Mouse (Mus musculus) left cerebral cortex, adult 9 months (tissue): ENCODE data around the gene Chaf1a.
"Not testable (repeated sequence)": the region's sequence is repeated elsewhere in the genome, so short reads cannot be mapped to it uniquely, and the experiment has no call there.

Experiments
- DNase-seq, 2 experiments: peaks; one replicate each; pipeline ENCODE4 v3.0.0; 2022; ENCODE audit warnings: low spot score in 2 of 2

Chaf1a gene

GRCm38 (mm10) chr17:56092312-56092711, 52.1 kb downstream of the Chaf1a start:
- DNase-seq, result no peak

GRCm38 (mm10) chr17:56092794-56093193, 52.6 kb downstream of the Chaf1a start:
- no peak for DNase-seq

GRCm38 (mm10) chr17:56096883-56097282, 56.6 kb downstream of the Chaf1a start:
- no peak for DNase-seq

- no peak for DNase-seq
Measured at GRCm38 (mm10) chr17:56098180-56098579, 57.9 kb downstream of the Chaf1a start.

GRCm38 (mm10) chr17:56098711-56099572, 58.7 kb downstream of the Chaf1a start:
- DNase-seq, result no peak

- DNase-seq, result no peak
Measured at GRCm38 (mm10) chr17:56100811-56101210, 60.6 kb downstream of the Chaf1a start.

GRCm38 (mm10) chr17:56102158-56102557, 61.9 kb downstream of the Chaf1a start:
- no peak for DNase-seq

- DNase-seq, result no peak
Measured at GRCm38 (mm10) chr17:56102927-56103326, 62.7 kb downstream of the Chaf1a start.

- no peak for DNase-seq
Measured at GRCm38 (mm10) chr17:56103465-56104285, 63.4 kb downstream of the Chaf1a start.

GRCm38 (mm10) chr17:56104821-56105220, 64.6 kb downstream of the Chaf1a start:
- DNase-seq, result not testable (repeated sequence)

GRCm38 (mm10) chr17:56106436-56106835, 66.2 kb downstream of the Chaf1a start:
- not testable (repeated sequence) for DNase-seq

GRCm38 (mm10) chr17:56106981-56107380, 66.7 kb downstream of the Chaf1a start:
- no peak for DNase-seq

- DNase-seq, result no peak
Measured at GRCm38 (mm10) chr17:56107736-56108135, 67.5 kb downstream of the Chaf1a start.

GRCm38 (mm10) chr17:56108334-56109044, 68.2 kb downstream of the Chaf1a start:
- DNase-seq, result peak; percentile 55 to 75

- no peak for DNase-seq
Measured at GRCm38 (mm10) chr17:56109219-56110051, 69.2 kb downstream of the Chaf1a start, which contains the start of gene Plin4. Gene Plin4 (minus strand): TSS chr17:56109803.

- DNase-seq, result no peak
Measured at GRCm38 (mm10) chr17:56110571-56110970, 70.3 kb downstream of the Chaf1a start.

- no peak for DNase-seq
Measured at GRCm38 (mm10) chr17:56111021-56111420, 70.8 kb downstream of the Chaf1a start.

GRCm38 (mm10) chr17:56111864-56112263, 71.6 kb downstream of the Chaf1a start:
- peak in 1 of 2 experiments; percentile 66 for DNase-seq

GRCm38 (mm10) chr17:56112743-56113142, 72.5 kb downstream of the Chaf1a start:
- no peak for DNase-seq

- no peak for DNase-seq
Measured at GRCm38 (mm10) chr17:56116193-56116592, 76.0 kb downstream of the Chaf1a start.

GRCm38 (mm10) chr17:56117251-56117710, 77.0 kb downstream of the Chaf1a start, which contains the start of gene Plin5:
Gene Plin5 (minus strand): TSS chr17:56117596.
- DNase-seq, result no peak
